Mouse (Mus musculus): ENCODE measurements at regions not wholly inside any gene's neighbourhood (a gene's known extent, or its start where the extent isn't known, plus 50 kb on each side); places are given as distances from the start of the nearest gene placed in this dataset.
A peak's percentile ranks its signal among the peaks of the same experiment; 100 is the strongest.

DNA sequence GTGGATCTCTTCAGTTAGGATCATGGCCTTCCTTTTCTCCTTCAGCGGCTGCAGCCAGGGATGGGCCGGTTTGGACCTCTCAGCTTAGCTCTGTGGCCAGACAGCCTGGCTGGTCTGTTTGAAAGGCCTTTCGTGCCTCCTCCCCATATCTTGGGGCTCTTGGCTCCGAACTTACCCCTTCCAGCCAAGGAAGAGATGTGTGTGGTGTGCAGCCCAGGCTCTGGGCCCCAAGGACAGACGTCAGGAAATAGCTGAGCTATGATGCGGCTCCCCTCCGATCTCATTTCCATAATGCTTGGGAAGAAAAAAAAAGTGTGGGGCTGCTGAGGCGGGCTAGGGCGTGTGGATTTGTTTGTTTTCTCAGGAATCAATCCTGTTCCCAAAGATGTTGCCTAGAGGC lies 113.8 kb upstream of the Gm26897 start:
- no peak overlapping the region for H3K4me3 ChIP-seq (ENCODE audit: low read length)
- H3K9me3 ChIP-seq (ENCODE audit: control insufficient read depth, low read length), result no peaks in the 10 kb centered on the region
- H3K27me3 ChIP-seq (replicated peaks; ENCODE audit: control insufficient read depth, insufficient read depth, low read length), result no peaks in the 10 kb centered on the region
- peak overlapping the region; percentile 59 for H3K27ac ChIP-seq (ENCODE audit: low read length)
- no peak overlapping the region for H3K9ac ChIP-seq (ENCODE audit: low read depth, low read length)
- 39% methylated on average over 9 of the region's 9 CpGs for WGBS
- H3K4me2 ChIP-seq (ENCODE audit: low read depth, low read length), result no peak overlapping the region
- ATAC-seq, result peak; percentile 72
- no peaks in the 10 kb centered on the region for H3K36me3 ChIP-seq (ENCODE audit: control insufficient read depth, insufficient read depth, low read length)
- H3K4me1 ChIP-seq (ENCODE audit: control insufficient read depth, insufficient read depth, low read length), result peaks cover 4% of the 10 kb centered on the region; the same call in 1 of the 2 replicates

DNA sequence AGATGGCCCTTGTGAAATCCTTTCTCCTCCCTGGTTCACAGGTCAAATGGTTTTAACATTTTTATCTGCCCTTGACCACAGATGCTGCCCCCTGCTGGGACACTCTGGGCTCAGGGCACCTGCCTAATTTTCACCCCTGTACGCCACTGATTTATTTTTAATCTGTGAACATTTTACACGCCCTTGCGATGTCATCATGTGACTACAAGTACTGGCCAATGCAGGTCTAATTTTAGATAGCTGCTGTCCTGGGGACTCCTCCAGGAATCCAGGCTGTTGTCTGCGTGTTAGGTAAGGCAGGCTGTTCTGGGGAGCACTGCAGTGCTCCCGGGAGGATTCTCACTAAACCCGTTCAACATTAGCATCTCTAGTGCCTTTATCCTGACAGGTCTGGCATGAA lies 113.1 kb upstream of the Gm26897 start:
- no peaks in the 10 kb centered on the region for H3K27me3 ChIP-seq (replicated peaks; ENCODE audit: control insufficient read depth, insufficient read depth, low read length)
- ATAC-seq, result no peak
- 0 out of 2 replicates have a peak overlapping the region, but pooled peaks have one; percentile 14 for H3K27ac ChIP-seq (ENCODE audit: low read length)
- no peak overlapping the region for H3K4me2 ChIP-seq (ENCODE audit: low read depth, low read length)
- WGBS, result 65% methylated on average over 6 of the region's 6 CpGs
- no peak overlapping the region for H3K4me3 ChIP-seq (ENCODE audit: low read length)
- H3K4me1 ChIP-seq (ENCODE audit: control insufficient read depth, insufficient read depth, low read length), result peaks cover 4% of the 10 kb centered on the region; the same call in 1 of the 2 replicates
- no peaks in the 10 kb centered on the region for H3K36me3 ChIP-seq (ENCODE audit: control insufficient read depth, insufficient read depth, low read length)
- no peaks in the 10 kb centered on the region for H3K9me3 ChIP-seq (ENCODE audit: control insufficient read depth, low read length)
- no peak overlapping the region for H3K9ac ChIP-seq (ENCODE audit: low read depth, low read length)

DNA sequence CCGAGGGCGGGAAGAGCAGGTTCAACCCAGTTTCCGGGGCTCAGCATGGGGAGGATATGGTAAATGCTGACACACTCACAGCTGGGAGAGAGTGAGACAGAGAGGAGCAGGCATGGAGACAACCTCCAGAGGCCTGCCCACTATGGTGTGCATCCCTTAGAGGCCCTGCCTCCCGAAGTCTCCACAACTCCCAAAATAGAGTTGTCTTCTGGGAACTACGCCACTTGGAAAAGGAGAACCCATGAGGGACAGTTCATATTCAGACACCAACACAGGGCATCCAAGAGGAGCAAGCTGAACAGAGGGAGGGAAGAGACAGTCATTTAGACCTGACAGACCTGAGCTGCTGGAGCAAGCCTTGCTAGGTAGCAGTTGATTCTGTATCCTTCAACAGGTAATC lies 111.2 kb upstream of the Gm26897 start:
- no peak overlapping the region for H3K9ac ChIP-seq (ENCODE audit: low read depth, low read length)
- no peak overlapping the region for H3K27ac ChIP-seq (ENCODE audit: low read length)
- H3K4me3 ChIP-seq (ENCODE audit: low read length), result no peak overlapping the region
- no peak for ATAC-seq
- no peaks in the 10 kb centered on the region for H3K27me3 ChIP-seq (replicated peaks; ENCODE audit: control insufficient read depth, insufficient read depth, low read length)
- 69% methylated on average over 5 of the region's 5 CpGs for WGBS
- H3K4me2 ChIP-seq (ENCODE audit: low read depth, low read length), result no peak overlapping the region
- H3K9me3 ChIP-seq (ENCODE audit: control insufficient read depth, low read length), result no peaks in the 10 kb centered on the region
- no peaks in the 10 kb centered on the region for H3K36me3 ChIP-seq (ENCODE audit: control insufficient read depth, insufficient read depth, low read length)
- H3K4me1 ChIP-seq (ENCODE audit: control insufficient read depth, insufficient read depth, low read length), result peaks cover 4% of the 10 kb centered on the region; the same call in 1 of the 2 replicates

- Histone ChIP-seq H3K4me1 (ENCODE audit: control insufficient read depth, insufficient read depth, low read length) (peaks cover 4% of the 10 kb centered on the region), H3K4me2 (ENCODE audit: low read depth, low read length) (no peak overlapping the region), H3K4me3 (ENCODE audit: low read length) (no peak overlapping the region), H3K9ac (ENCODE audit: low read depth, low read length) (no peak overlapping the region), H3K27ac (ENCODE audit: low read length) (no peak overlapping the region), H3K36me3 (ENCODE audit: control insufficient read depth, insufficient read depth, low read length) (no peaks in the 10 kb centered on the region), H3K27me3 (replicated peaks; ENCODE audit: control insufficient read depth, insufficient read depth, low read length) (no peaks in the 10 kb centered on the region), H3K9me3 (ENCODE audit: control insufficient read depth, low read length) (no peaks in the 10 kb centered on the region)
- WGBS, result 40% methylated on average over 6 of the region's 6 CpGs
- ATAC-seq, result no peak
Measured at GRCm38 (mm10) chr5:111626273-111626798, 107.4 kb upstream of the Gm26897 start.

DNA sequence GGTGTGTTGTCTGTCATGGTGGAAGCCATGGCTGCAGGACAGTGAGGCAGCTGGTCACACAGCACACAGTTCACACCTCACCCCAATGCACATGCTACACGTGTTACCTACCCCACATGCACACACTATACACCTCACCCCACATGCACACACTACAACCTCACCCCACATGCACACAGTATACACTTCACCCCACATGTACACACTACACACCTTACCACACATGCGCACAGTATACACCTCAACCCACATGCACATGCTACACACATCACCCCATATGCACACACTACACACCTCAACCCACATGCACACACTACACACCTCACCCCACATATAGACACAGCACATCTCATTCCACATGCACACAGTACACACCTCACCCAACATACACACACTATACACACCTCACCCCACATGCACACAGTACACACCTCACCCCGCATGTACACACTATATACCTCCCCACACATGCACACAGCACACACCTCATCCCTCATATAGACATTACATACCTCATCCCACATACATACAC lies 103.3 kb upstream of the Gm26897 start:
- H3K36me3 ChIP-seq (ENCODE audit: control insufficient read depth, insufficient read depth, low read length), result no peaks in the 10 kb centered on the region
- WGBS, result 91% methylated on average over 3 of the region's 3 CpGs
- H3K27ac ChIP-seq (ENCODE audit: low read length), result no peak overlapping the region
- no peaks in the 10 kb centered on the region for H3K27me3 ChIP-seq (replicated peaks; ENCODE audit: control insufficient read depth, insufficient read depth, low read length)
- H3K4me1 ChIP-seq (ENCODE audit: control insufficient read depth, insufficient read depth, low read length), result peaks cover 14% of the 10 kb centered on the region
- ATAC-seq, result no peak
- H3K4me2 ChIP-seq (ENCODE audit: low read depth, low read length), result no peak overlapping the region
- H3K4me3 ChIP-seq (ENCODE audit: low read length), result no peak overlapping the region
- H3K9ac ChIP-seq (ENCODE audit: low read depth, low read length), result no peak overlapping the region
- H3K9me3 ChIP-seq (ENCODE audit: control insufficient read depth, low read length), result no peaks in the 10 kb centered on the region

DNA sequence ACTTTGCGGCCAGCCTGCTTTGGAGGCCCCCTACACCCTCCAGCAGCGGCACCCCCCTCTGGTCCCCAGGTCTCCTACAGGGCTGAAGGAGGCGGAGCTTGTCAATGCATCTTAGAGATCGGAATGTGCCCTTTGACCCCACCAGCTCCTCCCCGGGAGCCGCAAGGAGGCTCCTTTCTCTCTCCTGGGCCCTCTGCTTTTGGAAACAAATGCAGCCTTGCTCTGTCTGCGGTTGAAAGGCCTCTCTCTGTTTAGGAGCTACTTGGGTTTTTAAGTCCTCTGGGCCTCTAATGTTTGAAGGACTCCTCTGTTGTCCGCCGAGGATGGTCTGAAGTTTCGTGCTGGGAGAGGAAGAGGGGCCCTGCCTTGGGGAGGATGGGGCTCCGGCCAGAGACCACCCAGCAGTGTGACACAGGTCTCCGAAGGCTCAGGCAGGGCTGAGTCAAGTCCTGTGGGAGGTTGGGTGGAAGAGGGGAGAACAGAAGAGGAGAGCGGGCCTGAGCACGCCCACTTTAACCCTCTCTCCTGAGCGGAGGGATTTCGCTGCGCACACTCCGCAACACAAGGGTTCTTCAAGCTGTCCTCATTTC lies 102.1 kb upstream of the Gm26897 start:
- H3K27ac ChIP-seq (ENCODE audit: low read length), result peak overlapping the region; percentile 87
- WGBS, result 12% methylated on average over 18 of the region's 18 CpGs
- H3K4me3 ChIP-seq (ENCODE audit: low read length), result peak overlapping the region; percentile 17; the same call in 1 of the 2 replicates
- H3K9me3 ChIP-seq (ENCODE audit: control insufficient read depth, low read length), result no peaks in the 10 kb centered on the region
- peak overlapping the region; percentile 43 for H3K4me2 ChIP-seq (ENCODE audit: low read depth, low read length)
- H3K9ac ChIP-seq (ENCODE audit: low read depth, low read length), result peak overlapping the region; percentile 63
- no peaks in the 10 kb centered on the region for H3K36me3 ChIP-seq (ENCODE audit: control insufficient read depth, insufficient read depth, low read length)
- ATAC-seq, result peak; percentile 79
- H3K27me3 ChIP-seq (replicated peaks; ENCODE audit: control insufficient read depth, insufficient read depth, low read length), result no peaks in the 10 kb centered on the region
- peaks cover 14% of the 10 kb centered on the region for H3K4me1 ChIP-seq (ENCODE audit: control insufficient read depth, insufficient read depth, low read length)

GRCm38 (mm10) chr5:111635092-111635491 lies 98.6 kb upstream of the Gm26897 start:
- ATAC-seq, result no peak
- WGBS, result 60% methylated on average over 5 of the region's 5 CpGs

DNA sequence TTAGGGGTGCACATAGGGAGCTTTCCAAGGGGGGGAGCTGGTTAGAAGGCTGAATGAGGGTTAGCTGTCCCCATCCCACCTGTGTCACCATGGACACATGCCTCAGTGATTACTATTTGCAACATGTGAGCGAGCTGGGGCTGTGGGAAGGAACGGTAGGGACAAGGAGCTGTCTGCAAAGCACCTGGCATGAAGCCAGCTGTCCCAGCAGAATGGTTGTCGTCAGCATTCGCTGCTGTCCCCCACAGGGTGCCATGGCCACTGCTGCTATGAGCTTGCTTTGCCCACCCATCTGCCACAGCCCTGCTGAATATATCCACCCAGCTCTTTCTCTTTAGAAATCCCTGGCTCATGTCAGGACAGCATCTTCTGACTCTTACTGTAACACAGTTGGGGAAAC lies 96.8 kb upstream of the Gm26897 start:
- 33% methylated on average over 4 of the region's 4 CpGs for WGBS
- Histone ChIP-seq H3K27ac (ENCODE audit: low read length) (no peak overlapping the region), H3K4me3 (ENCODE audit: low read length) (no peak overlapping the region), H3K4me2 (ENCODE audit: low read depth, low read length) (no peak overlapping the region), H3K9ac (ENCODE audit: low read depth, low read length) (no peak overlapping the region), H3K4me1 (ENCODE audit: control insufficient read depth, insufficient read depth, low read length) (peaks cover 14% of the 10 kb centered on the region), H3K27me3 (replicated peaks; ENCODE audit: control insufficient read depth, insufficient read depth, low read length) (no peaks in the 10 kb centered on the region), H3K36me3 (ENCODE audit: control insufficient read depth, insufficient read depth, low read length) (no peaks in the 10 kb centered on the region), H3K9me3 (ENCODE audit: control insufficient read depth, low read length) (no peaks in the 10 kb centered on the region)
- no peak for ATAC-seq

More at GRCm38 (mm10) chr5:111635092-111635491, 98.6 kb upstream of the Gm26897 start:
- Histone ChIP-seq H3K9me3 (ENCODE audit: control insufficient read depth, low read length) (no peaks in the 10 kb centered on the region), H3K27ac (ENCODE audit: low read length) (no peak overlapping the region), H3K27me3 (replicated peaks; ENCODE audit: control insufficient read depth, insufficient read depth, low read length) (no peaks in the 10 kb centered on the region), H3K4me3 (ENCODE audit: low read length) (no peak overlapping the region), H3K36me3 (ENCODE audit: control insufficient read depth, insufficient read depth, low read length) (no peaks in the 10 kb centered on the region), H3K4me2 (ENCODE audit: low read depth, low read length) (no peak overlapping the region), H3K4me1 (ENCODE audit: control insufficient read depth, insufficient read depth, low read length) (peaks cover 23% of the 10 kb centered on the region), H3K9ac (ENCODE audit: low read depth, low read length) (no peak overlapping the region)

DNA sequence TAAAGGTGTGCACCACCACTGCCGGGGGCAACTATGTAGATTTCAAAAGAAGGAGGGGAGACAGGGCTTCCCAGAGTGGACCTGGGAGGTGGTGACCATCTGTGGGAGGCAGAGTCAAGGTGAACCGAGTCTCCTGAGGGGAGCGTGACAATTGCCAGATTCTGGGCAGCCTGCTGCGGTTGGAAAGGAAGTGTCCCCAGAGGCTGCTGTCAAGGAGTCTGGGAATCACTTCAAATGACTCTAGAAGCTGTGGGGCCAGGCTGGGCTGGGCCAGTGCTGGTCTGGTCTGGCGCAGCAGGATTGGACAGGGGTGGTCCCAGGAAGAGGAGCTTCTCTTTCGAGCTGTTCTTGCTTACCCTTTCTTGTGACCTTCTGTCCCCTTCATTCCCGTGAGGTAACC lies 95.4 kb upstream of the Gm26897 start:
- H3K27ac ChIP-seq (ENCODE audit: low read length), result no peak overlapping the region
- no peaks in the 10 kb centered on the region for H3K27me3 ChIP-seq (replicated peaks; ENCODE audit: control insufficient read depth, insufficient read depth, low read length)
- no peak for ATAC-seq
- no peaks in the 10 kb centered on the region for H3K36me3 ChIP-seq (ENCODE audit: control insufficient read depth, insufficient read depth, low read length)
- H3K4me2 ChIP-seq (ENCODE audit: low read depth, low read length), result no peak overlapping the region
- H3K9ac ChIP-seq (ENCODE audit: low read depth, low read length), result no peak overlapping the region
- H3K4me1 ChIP-seq (ENCODE audit: control insufficient read depth, insufficient read depth, low read length), result peaks cover 10% of the 10 kb centered on the region
- H3K4me3 ChIP-seq (ENCODE audit: low read length), result no peak overlapping the region
- H3K9me3 ChIP-seq (ENCODE audit: control insufficient read depth, low read length), result no peaks in the 10 kb centered on the region
- 64% methylated on average over 7 of the region's 7 CpGs for whole genome bisulfite sequencing

Measured in intestine, embryonic 16.5 days (tissue).